Mouse (Mus musculus): ENCODE results near the gene Apba3.

Apba3 gene

GRCm38 (mm10) chr10:81289811-81290210 lies 23.1 kb downstream of the Apba3 start:
- H3K27me3 ChIP-seq (ENCODE audit: insufficient read depth, low read length) = peaks cover 20% of the 10 kb centered on the region
- TF ChIP-seq POU5F1 (IDR thresholded peaks at IDR 0.05; ENCODE audit: borderline replicate concordance, low read length) = no peak
- TF ChIP-seq CTCF (conservative IDR thresholded peaks at IDR 0.05; ENCODE audit: low read length) = no peak
- no peak for TF ChIP-seq NANOG (IDR thresholded peaks at IDR 0.05; ENCODE audit: borderline replicate concordance, low read length)
- no peaks in the 10 kb centered on the region for H3K9me3 ChIP-seq (ENCODE audit: low read length)
- peaks cover 88% of the 10 kb centered on the region for H3K4me1 ChIP-seq (replicated peaks; ENCODE audit: low read depth, low read length)
- peak overlapping the region; percentile 75; the same call in 1 of the 2 replicates for H3K4me3 ChIP-seq (replicated peaks; ENCODE audit: low read length)
- H3K36me3 ChIP-seq (ENCODE audit: insufficient read depth, low read length) = peaks cover 9% of the 10 kb centered on the region; the same call in 1 of the 2 replicates

- Histone ChIP-seq H3K27me3 (ENCODE audit: insufficient read depth, low read length) (peaks cover 14% of the 10 kb centered on the region), H3K36me3 (ENCODE audit: insufficient read depth, low read length) (peaks cover 19% of the 10 kb centered on the region), H3K4me3 (replicated peaks; ENCODE audit: low read length) (peak overlapping the region; percentile 75), H3K4me1 (replicated peaks; ENCODE audit: low read depth, low read length) (peaks cover 90% of the 10 kb centered on the region), H3K9me3 (ENCODE audit: low read length) (no peaks in the 10 kb centered on the region)
- no peak for TF ChIP-seq POU5F1 (IDR thresholded peaks at IDR 0.05; ENCODE audit: borderline replicate concordance, low read length)
Measured at GRCm38 (mm10) chr10:81290698-81291460, 24.1 kb downstream of the Apba3 start.

GRCm38 (mm10) chr10:81291511-81292104 lies 24.8 kb downstream of the Apba3 start, which contains the start of gene Tjp3:
Gene Tjp3 (minus strand): TSS chr10:81291581.
- Histone ChIP-seq H3K9me3 (ENCODE audit: low read length) (no peaks in the 10 kb centered on the region), H3K4me3 (replicated peaks; ENCODE audit: low read length) (peak within 1 kb of the TSS; percentile 75), H3K36me3 (ENCODE audit: insufficient read depth, low read length) (peaks cover 27% of the 10 kb centered on the region), H3K27me3 (ENCODE audit: insufficient read depth, low read length) (peaks cover 14% of the 10 kb centered on the region), H3K4me1 (replicated peaks; ENCODE audit: low read depth, low read length) (peaks cover 90% of the 10 kb centered on the region)
- TF ChIP-seq NANOG (IDR thresholded peaks at IDR 0.05; ENCODE audit: borderline replicate concordance, low read length) (no peak), POU5F1 (IDR thresholded peaks at IDR 0.05; ENCODE audit: borderline replicate concordance, low read length) (no peak), CTCF (conservative IDR thresholded peaks at IDR 0.05; ENCODE audit: low read length) (no peak)

GRCm38 (mm10) chr10:81292554-81293333 lies 26.0 kb downstream of the Apba3 start, which contains the start of gene Pip5k1c:
Gene Pip5k1c (plus strand): TSS chr10:81292963.
- peak; percentile 69 for TF ChIP-seq CTCF (conservative IDR thresholded peaks at IDR 0.05; ENCODE audit: low read length)
- TF ChIP-seq POU5F1 (IDR thresholded peaks at IDR 0.05; ENCODE audit: borderline replicate concordance, low read length) = no peak
- TF ChIP-seq NANOG (IDR thresholded peaks at IDR 0.05; ENCODE audit: borderline replicate concordance, low read length) = no peak

GRCm38 (mm10) chr10:81293334-81294030 lies 26.7 kb downstream of the Apba3 start:
- Histone ChIP-seq H3K4me1 (replicated peaks; ENCODE audit: low read depth, low read length) (peaks cover 90% of the 10 kb centered on the region), H3K27me3 (ENCODE audit: insufficient read depth, low read length) (peaks cover 14% of the 10 kb centered on the region), H3K4me3 (replicated peaks; ENCODE audit: low read length) (peak overlapping the region; percentile 95), H3K9me3 (ENCODE audit: low read length) (no peaks in the 10 kb centered on the region), H3K36me3 (ENCODE audit: insufficient read depth, low read length) (peaks cover 34% of the 10 kb centered on the region)
- TF ChIP-seq POU5F1 (IDR thresholded peaks at IDR 0.05; ENCODE audit: borderline replicate concordance, low read length) = no peak
- no peak for TF ChIP-seq CTCF (conservative IDR thresholded peaks at IDR 0.05; ENCODE audit: low read length)
- no peak for TF ChIP-seq NANOG (IDR thresholded peaks at IDR 0.05; ENCODE audit: borderline replicate concordance, low read length)

More at GRCm38 (mm10) chr10:81292554-81293333, 26.0 kb downstream of the Apba3 start, which contains the start of gene Pip5k1c:
- H3K4me1 ChIP-seq (replicated peaks; ENCODE audit: low read depth, low read length) = peaks cover 90% of the 10 kb centered on the region
- H3K9me3 ChIP-seq (ENCODE audit: low read length) = no peaks in the 10 kb centered on the region
- H3K4me3 ChIP-seq (replicated peaks; ENCODE audit: low read length) = peak within 1 kb of the TSS; percentile 95
- peaks cover 14% of the 10 kb centered on the region for H3K27me3 ChIP-seq (ENCODE audit: insufficient read depth, low read length)
- H3K36me3 ChIP-seq (ENCODE audit: insufficient read depth, low read length) = peaks cover 30% of the 10 kb centered on the region

- no peaks in the 10 kb centered on the region for H3K9me3 ChIP-seq (ENCODE audit: low read length)
- peaks cover 90% of the 10 kb centered on the region for H3K4me1 ChIP-seq (replicated peaks; ENCODE audit: low read depth, low read length)
- H3K27me3 ChIP-seq (ENCODE audit: insufficient read depth, low read length) = peaks cover 14% of the 10 kb centered on the region
- TF ChIP-seq CTCF (conservative IDR thresholded peaks at IDR 0.05; ENCODE audit: low read length) (no peak), NANOG (IDR thresholded peaks at IDR 0.05; ENCODE audit: borderline replicate concordance, low read length) (no peak), POU5F1 (IDR thresholded peaks at IDR 0.05; ENCODE audit: borderline replicate concordance, low read length) (no peak)
- H3K4me3 ChIP-seq (replicated peaks; ENCODE audit: low read length) = peak overlapping the region; percentile 95
- peaks cover 43% of the 10 kb centered on the region for H3K36me3 ChIP-seq (ENCODE audit: insufficient read depth, low read length)
Measured at GRCm38 (mm10) chr10:81294442-81294841, 27.7 kb downstream of the Apba3 start.

GRCm38 (mm10) chr10:81295185-81295584 lies 28.4 kb downstream of the Apba3 start:
- Histone ChIP-seq H3K27me3 (ENCODE audit: insufficient read depth, low read length) (peaks cover 9% of the 10 kb centered on the region), H3K4me3 (replicated peaks; ENCODE audit: low read length) (no peak overlapping the region), H3K36me3 (ENCODE audit: insufficient read depth, low read length) (peaks cover 48% of the 10 kb centered on the region), H3K9me3 (ENCODE audit: low read length) (no peaks in the 10 kb centered on the region), H3K4me1 (replicated peaks; ENCODE audit: low read depth, low read length) (peaks cover 90% of the 10 kb centered on the region)
- TF ChIP-seq NANOG (IDR thresholded peaks at IDR 0.05; ENCODE audit: borderline replicate concordance, low read length) = no peak
- TF ChIP-seq POU5F1 (IDR thresholded peaks at IDR 0.05; ENCODE audit: borderline replicate concordance, low read length) = no peak
- no peak for TF ChIP-seq CTCF (conservative IDR thresholded peaks at IDR 0.05; ENCODE audit: low read length)

Measured in E14TG2a.4 (cell line).